Mouse (Mus musculus) thymus, adult 2 months (tissue): ENCODE measurements around the gene Trem3.

Experiments
- CTCF ChIP-seq: fragments of 200-500 bp; IDR thresholded peaks from 2 replicates; pipeline ENCODE4 v1.5.1; 2012; ENCODE audit warnings: mild to moderate bottlenecking, control low read depth, low read length, moderate library complexity, borderline replicate concordance; ENCODE audit not compliant: control insufficient read depth, poor library complexity, insufficient read depth; ENCODE audit errors: extremely low read depth
- POLR2A ChIP-seq: fragments of 200-500 bp; IDR thresholded peaks from 2 replicates; pipeline ENCODE4 v1.6.1; 2012; ENCODE audit warnings: mild to moderate bottlenecking, low read length, control low read depth, moderate library complexity; ENCODE audit not compliant: control insufficient read depth, poor library complexity, insufficient read depth; ENCODE audit errors: extremely low read depth

- no peak for TF ChIP-seq CTCF
- no peak for TF ChIP-seq POLR2A
Measured at GRCm38 (mm10) chr17:48300861-48301260, 53.3 kb downstream of the Trem3 start.
